Mouse (Mus musculus): ENCODE results near the gene Ugt1a9. TPM values are rescaled to one million over a fixed set of nuclear protein-coding genes. Genes with fewer than 3 reads are reported as not detected.

The Ugt1a9 gene
- polyA plus RNA-seq, 1 experiment from 2014 or later, result not detected

DNA sequence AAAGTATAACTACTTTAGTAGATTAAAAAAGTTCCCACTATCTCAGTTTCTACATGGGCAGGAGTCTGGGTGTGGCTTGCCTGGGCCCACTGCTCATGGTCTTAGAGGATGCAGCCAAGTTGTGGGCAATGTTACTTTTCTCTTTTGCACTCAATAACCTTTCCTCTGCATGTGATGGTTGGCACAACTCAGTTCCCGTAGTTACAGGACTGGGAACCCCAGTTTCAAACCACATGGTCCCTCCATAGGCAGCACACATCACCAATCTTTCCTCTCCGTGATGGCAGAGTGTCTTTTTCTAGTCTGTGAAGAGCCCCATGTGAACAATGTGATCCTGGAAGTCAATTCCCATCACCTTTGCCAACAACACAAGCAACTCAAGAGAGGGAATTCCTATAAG is 156.9 kb downstream of the Ugt1a9 start:
- Histone ChIP-seq H3K4me1 (replicated peaks) (no peaks in the 10 kb centered on the region), H3K9ac (replicated peaks) (no peak overlapping the region), H3K27ac (no peak overlapping the region), H3K4me3 (replicated peaks) (no peak overlapping the region), H3K27me3 (no peaks in the 10 kb centered on the region), H3K4me2 (replicated peaks) (no peak overlapping the region), H3K9me3 (peaks cover 73% of the 10 kb centered on the region), H3K36me3 (no peaks in the 10 kb centered on the region)
- 53% methylated on average over 2 of the region's 2 CpGs for WGBS
- no peak for ATAC-seq

DNA sequence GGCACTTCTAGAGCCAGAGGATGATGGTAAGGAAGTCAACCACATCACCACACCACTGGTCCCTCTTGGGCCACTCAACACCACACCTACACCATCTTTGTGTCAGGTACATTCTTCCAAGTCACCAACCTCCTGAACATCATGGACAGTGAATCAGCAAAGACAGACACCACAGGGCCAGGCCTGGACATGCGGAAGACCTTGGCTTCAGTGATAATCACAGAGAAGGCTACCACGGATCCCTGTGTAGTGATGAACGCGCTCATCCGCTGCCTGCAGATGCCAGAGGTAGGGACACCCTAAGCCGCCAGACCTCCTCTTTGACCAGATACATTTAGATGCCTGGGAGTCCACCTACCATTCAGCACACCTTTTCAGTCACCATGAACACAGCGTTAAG is 157.5 kb downstream of the Ugt1a9 start:
- WGBS, result 71% methylated on average over 7 of the region's 7 CpGs
- no peaks in the 10 kb centered on the region for H3K36me3 ChIP-seq
- H3K4me2 ChIP-seq (replicated peaks), result no peak overlapping the region
- no peak overlapping the region for H3K4me3 ChIP-seq (replicated peaks)
- H3K9ac ChIP-seq (replicated peaks), result no peak overlapping the region
- ATAC-seq, result 0 out of 2 replicates have a peak, but pooled peaks have one; percentile 10
- no peaks in the 10 kb centered on the region for H3K4me1 ChIP-seq (replicated peaks)
- peaks cover 79% of the 10 kb centered on the region for H3K9me3 ChIP-seq
- H3K27ac ChIP-seq, result no peak overlapping the region
- H3K27me3 ChIP-seq, result no peaks in the 10 kb centered on the region

DNA sequence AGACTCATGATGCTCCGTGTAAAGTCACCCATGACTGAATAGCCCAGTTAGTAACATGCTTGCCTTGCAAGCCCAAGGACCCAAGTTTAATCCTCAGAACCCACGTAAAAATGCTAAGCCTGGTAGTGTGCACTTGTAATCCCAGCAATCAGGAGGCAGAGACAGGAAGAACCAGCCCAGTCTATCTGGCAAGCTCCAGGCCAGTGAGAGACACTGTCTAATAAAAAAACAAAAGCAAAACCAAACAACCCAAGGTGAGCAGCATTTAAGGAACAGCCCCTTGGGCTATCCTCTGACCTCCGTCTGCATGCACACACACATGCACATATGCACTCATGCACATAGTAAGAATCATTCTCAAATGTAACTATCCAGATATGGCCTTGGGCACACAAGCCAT is 159.0 kb downstream of the Ugt1a9 start:
- Histone ChIP-seq H3K4me1 (replicated peaks) (no peaks in the 10 kb centered on the region), H3K36me3 (no peaks in the 10 kb centered on the region), H3K4me2 (replicated peaks) (no peak overlapping the region), H3K27ac (no peak overlapping the region), H3K9ac (replicated peaks) (no peak overlapping the region), H3K9me3 (peaks cover 93% of the 10 kb centered on the region), H3K4me3 (replicated peaks) (no peak overlapping the region), H3K27me3 (no peaks in the 10 kb centered on the region)
- WGBS, result 82% methylated on average over 3 of the region's 3 CpGs
- no peak for ATAC-seq

DNA sequence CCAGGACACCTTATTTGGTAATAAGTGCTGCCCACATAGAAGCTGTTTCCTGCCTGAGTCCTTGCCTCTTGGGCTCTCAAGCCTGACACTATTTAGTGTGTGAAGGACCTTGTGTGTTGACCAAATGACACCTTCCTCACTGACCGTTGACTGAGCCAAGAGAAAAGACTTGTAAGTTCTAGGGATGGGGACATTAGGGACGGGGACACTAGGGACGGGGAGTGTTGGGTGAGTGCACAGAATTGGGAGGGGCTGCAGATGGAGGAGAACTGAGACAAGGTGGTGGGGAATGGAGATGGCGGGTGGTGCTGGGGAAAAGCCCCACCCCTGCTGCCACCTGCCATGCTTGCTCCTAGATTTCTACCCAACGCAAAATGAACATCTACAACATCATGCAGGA is 159.4 kb downstream of the Ugt1a9 start:
- Histone ChIP-seq H3K4me3 (replicated peaks) (no peak overlapping the region), H3K4me2 (replicated peaks) (no peak overlapping the region), H3K36me3 (no peaks in the 10 kb centered on the region), H3K27me3 (no peaks in the 10 kb centered on the region), H3K9me3 (peaks cover 98% of the 10 kb centered on the region), H3K4me1 (replicated peaks) (no peaks in the 10 kb centered on the region), H3K27ac (no peak overlapping the region), H3K9ac (replicated peaks) (no peak overlapping the region)
- no peak for ATAC-seq
- 85% methylated on average over 5 of the region's 5 CpGs for WGBS

DNA sequence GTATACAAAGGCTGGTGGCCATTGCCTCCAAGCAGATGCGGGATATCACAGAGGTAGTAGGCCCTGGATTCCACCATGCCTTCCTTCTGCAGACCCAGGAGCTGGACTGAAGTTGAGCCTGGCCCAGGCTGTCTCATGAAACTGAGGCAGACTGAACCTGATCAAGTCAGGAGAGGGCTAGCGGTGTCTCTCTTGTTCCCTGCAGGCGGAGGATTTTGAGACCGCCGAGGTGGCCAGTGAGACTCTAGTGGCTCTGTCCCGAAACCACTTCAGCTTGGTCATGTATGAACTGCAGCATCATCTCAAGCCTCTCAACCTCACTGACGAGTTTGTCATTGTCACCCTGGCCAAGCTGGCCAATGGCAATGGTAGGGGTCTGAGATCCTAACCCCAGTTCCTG is 159.8 kb downstream of the Ugt1a9 start:
- Histone ChIP-seq H3K9ac (replicated peaks) (no peak overlapping the region), H3K27me3 (no peaks in the 10 kb centered on the region), H3K27ac (no peak overlapping the region), H3K4me1 (replicated peaks) (no peaks in the 10 kb centered on the region), H3K9me3 (peaks cover 100% of the 10 kb centered on the region), H3K4me3 (replicated peaks) (no peak overlapping the region), H3K36me3 (no peaks in the 10 kb centered on the region), H3K4me2 (replicated peaks) (no peak overlapping the region)
- WGBS, result 73% methylated on average over 7 of the region's 7 CpGs
- ATAC-seq, result 0 out of 2 replicates have a peak, but pooled peaks have one; percentile 1

DNA sequence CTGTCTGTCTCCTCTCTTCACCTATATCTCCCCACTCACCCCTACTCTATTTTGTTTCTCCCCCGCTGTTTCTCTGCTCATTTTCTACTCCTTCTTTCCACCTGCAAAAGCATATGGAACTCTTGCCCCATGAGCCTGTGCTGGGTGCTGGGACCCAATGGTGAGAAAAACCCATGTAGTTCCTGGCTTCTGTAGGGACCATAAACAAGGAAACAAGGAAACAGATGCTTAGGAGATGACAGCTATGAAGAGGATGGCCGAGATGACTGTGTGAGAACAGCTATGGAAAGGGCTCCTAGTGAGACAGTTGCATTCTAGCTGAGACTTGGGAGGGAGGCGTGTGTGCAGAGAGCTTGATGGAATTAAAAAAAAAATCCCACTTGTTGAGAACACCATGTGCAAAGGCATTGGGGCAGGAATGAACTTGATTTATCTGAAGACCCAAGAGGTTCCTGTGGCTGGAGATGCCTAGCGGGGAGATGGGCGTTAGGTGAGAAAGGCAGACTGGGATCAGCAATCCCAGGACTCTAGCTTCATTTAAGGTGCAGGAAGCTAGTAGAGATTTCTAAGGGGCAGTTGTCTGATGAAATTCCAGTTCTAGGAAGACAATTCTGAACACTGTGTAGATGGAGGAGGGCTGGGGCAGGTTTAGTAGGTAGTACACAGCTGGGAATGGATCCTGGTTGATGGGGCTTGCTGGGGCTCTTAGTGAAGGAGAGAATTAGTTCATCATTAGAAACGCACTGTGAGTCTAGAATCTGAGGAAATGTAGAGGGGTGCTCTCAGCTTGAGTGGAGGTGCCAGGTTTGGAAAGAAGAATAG is 160.6 kb downstream of the Ugt1a9 start:
- Histone ChIP-seq H3K9me3 (peaks cover 100% of the 10 kb centered on the region), H3K27ac (no peak overlapping the region), H3K9ac (replicated peaks) (no peak overlapping the region), H3K4me1 (replicated peaks) (no peaks in the 10 kb centered on the region), H3K27me3 (no peaks in the 10 kb centered on the region), H3K36me3 (no peaks in the 10 kb centered on the region), H3K4me2 (replicated peaks) (no peak overlapping the region), H3K4me3 (replicated peaks) (no peak overlapping the region)
- 76% methylated on average over 6 of the region's 6 CpGs for WGBS
- ATAC-seq, result no peak

DNA sequence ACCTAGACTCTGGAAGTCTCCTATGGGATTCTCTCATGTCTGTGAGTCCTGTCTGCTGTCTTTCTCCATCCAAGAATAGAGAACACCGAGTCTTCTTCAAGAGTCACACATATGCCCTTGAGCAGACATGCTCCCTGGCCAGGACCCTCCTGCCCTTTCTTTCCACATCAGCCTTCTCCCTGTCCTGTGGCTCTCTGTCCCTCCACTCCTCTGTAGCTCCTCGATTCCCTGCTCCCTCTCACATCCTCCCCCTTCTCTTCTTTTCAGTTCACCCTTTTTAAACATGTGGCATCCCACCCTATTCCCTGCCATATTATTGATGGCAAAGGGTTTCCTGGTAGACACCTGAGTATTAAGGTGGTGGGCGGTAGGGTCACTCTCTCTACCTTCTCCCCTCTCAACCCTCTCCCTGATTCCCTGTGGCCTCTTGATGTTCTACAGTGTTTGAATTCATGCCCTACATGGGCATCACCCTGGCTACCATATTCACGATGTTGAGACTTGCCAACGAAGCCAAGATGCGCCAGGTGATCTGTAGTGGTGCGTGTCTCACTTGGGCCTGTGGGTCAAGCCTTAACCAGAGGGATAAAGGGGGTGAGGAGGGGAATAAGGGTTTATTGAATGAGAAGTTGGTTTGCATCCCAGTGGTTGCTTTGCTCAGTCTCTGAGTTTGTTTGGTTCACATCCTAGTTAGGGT is 161.4 kb downstream of the Ugt1a9 start:
- no peak overlapping the region for H3K4me2 ChIP-seq (replicated peaks)

DNA sequence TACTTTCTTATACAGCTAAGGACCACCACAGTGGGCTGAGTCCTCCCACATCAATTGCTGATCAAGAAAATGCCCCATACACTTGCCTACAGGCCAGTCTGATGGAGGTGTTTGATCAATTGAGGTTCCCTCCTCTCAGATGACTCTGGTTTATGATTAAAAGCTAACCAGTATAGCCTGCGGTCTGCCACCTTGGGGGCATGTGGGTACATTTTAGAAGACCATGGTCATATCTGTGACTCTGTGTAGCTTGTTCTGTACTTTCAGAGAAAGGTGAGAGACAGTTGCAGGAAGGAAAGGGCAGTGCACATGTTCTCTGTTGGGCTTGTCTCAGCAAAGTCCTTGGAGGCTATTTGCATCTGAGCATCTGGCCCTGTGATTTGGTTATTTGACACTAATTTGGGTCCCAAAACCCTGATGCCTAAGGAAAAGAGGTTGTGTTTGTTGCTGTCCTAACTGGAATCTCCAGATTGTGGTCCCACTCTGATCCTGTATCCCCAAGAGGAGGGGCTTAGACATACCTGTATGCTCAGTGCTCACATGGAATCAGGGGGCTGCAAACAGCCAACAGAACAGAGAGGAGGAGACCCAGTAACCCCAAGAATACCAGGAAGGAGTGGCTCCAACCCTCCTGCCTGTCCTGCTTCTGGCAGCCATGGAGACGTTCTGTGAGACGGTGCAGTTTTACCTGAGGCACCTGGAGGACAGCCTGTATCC is 162.2 kb downstream of the Ugt1a9 start:
- Histone ChIP-seq H3K27ac (no peak overlapping the region), H3K4me3 (replicated peaks) (no peak overlapping the region), H3K27me3 (no peaks in the 10 kb centered on the region), H3K4me1 (replicated peaks) (no peaks in the 10 kb centered on the region), H3K9me3 (peaks cover 97% of the 10 kb centered on the region), H3K36me3 (no peaks in the 10 kb centered on the region), H3K9ac (replicated peaks) (no peak overlapping the region), H3K4me2 (replicated peaks) (no peak overlapping the region)
- no peak for ATAC-seq
- WGBS, result 60% methylated on average over 3 of the region's 3 CpGs

More for the DNA sequence above, 161.4 kb downstream of the Ugt1a9 start:
- Histone ChIP-seq H3K27me3 (no peaks in the 10 kb centered on the region), H3K4me1 (replicated peaks) (no peaks in the 10 kb centered on the region), H3K9ac (replicated peaks) (no peak overlapping the region), H3K27ac (no peak overlapping the region), H3K4me3 (replicated peaks) (no peak overlapping the region), H3K36me3 (no peaks in the 10 kb centered on the region), H3K9me3 (peaks cover 97% of the 10 kb centered on the region)
- 69% methylated on average over 7 of the region's 7 CpGs for WGBS
- no peak for ATAC-seq

DNA sequence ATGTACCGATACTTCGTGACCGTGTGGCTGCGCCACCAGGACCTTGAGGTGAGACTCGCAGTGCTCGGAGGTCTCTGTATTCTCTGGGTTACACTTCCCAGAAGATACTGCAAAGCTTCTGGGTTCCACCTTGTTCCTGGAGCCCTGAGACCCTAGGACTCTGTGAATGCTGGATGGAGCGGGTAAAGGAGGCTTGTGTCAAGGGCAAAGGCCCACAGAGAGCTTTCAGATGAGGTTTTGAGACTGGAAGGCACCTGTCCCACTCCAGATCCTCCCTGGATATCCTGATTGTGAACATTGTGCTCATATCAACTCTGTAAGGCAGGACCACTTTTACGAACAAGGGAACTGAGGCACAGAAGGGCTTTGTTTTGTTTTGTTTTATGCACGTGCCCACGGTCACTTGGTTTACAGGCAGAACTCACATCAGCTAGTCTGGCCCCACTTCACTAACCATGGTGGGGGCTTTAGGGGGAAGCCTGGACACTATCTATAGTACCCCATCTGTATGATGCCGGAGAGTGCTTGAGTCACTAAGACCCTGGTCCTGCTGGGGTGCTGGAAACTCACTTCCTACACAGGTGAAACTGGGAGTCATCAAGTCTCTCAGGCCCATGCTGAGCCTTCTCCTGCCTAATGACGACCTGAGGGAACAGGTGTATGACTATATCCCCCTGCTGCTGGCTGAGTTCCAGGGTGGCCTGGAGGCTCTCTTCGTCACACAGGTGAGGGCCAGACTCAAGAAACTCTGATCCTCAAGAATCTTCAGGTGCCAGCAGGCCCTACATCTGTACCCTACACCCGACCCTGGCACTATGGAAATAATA is 163.0 kb downstream of the Ugt1a9 start:
- Histone ChIP-seq H3K4me1 (replicated peaks) (no peaks in the 10 kb centered on the region), H3K27ac (no peak overlapping the region), H3K9me3 (peaks cover 97% of the 10 kb centered on the region), H3K36me3 (no peaks in the 10 kb centered on the region), H3K4me3 (replicated peaks) (no peak overlapping the region), H3K27me3 (no peaks in the 10 kb centered on the region), H3K4me2 (replicated peaks) (no peak overlapping the region), H3K9ac (replicated peaks) (no peak overlapping the region)
- 68% methylated on average over 14 of the region's 14 CpGs for WGBS
- no peak for ATAC-seq

DNA sequence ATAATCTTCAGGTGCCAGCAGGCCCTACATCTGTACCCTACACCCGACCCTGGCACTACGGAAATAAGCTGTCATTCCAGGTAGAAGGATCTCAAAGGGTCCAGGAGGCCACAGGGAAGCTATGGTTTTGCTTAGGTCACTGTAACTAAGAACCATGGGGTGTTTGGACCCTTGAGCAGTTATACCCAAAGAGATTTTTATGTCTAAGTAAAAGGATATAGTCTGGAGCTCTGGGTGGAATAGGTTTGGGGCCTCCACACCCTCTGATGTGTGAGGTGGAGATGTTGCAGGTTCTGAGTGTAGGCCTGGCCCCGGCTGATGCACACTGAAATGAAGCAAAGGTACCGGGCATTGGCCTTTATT is 163.6 kb downstream of the Ugt1a9 start:
- no peak overlapping the region for H3K9ac ChIP-seq (replicated peaks)
- H3K4me3 ChIP-seq (replicated peaks), result no peak overlapping the region
- H3K4me2 ChIP-seq (replicated peaks), result no peak overlapping the region
- H3K27ac ChIP-seq, result no peak overlapping the region
- peaks cover 97% of the 10 kb centered on the region for H3K9me3 ChIP-seq
- no peak for ATAC-seq
- no peaks in the 10 kb centered on the region for H3K27me3 ChIP-seq
- H3K4me1 ChIP-seq (replicated peaks), result no peaks in the 10 kb centered on the region
- no peaks in the 10 kb centered on the region for H3K36me3 ChIP-seq
- 62% methylated on average over 4 of the region's 4 CpGs for WGBS

DNA sequence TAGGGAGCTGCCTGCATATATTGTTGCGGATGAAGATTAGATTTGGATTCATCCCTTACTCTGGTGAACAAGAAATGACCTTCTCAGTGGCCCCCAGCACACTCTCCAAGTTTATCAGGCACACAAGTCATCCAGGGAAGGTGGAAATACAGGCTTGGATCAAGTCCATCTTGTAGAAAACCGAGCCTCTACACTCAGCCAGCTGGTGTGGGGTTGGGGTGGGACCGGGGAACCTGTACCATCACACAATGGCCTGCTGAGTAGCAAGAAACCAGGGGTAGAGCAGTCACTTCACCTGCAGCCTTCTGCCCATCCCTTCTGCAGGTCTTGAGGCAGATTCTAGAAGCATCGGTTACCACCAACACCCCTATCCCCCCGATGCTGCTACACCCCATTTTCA is 164.0 kb downstream of the Ugt1a9 start:
- 43% methylated on average over 5 of the region's 5 CpGs for WGBS
- Histone ChIP-seq H3K36me3 (no peaks in the 10 kb centered on the region), H3K9ac (replicated peaks) (no peak overlapping the region), H3K4me3 (replicated peaks) (no peak overlapping the region), H3K27ac (no peak overlapping the region), H3K27me3 (no peaks in the 10 kb centered on the region), H3K4me1 (replicated peaks) (no peaks in the 10 kb centered on the region), H3K4me2 (replicated peaks) (no peak overlapping the region), H3K9me3 (peaks cover 97% of the 10 kb centered on the region)
- ATAC-seq, result no peak

Measured in midbrain, embryonic 13.5 days (tissue).